Mouse (Mus musculus) small intestine, adult 2 months (tissue): Measurements from ENCODE around the gene Mapkapk5. TPM values are rescaled to one million over a fixed set of nuclear protein-coding genes. Genes with fewer than 3 reads are reported as not detected.

Experiments
- H3K27ac ChIP-seq: fragments of 200-500 bp; 2 replicates; pipeline ENCODE4 v1.5.1; 2012; ENCODE audit warnings: low read depth, low read length, control low read depth, inconsistent platforms; ENCODE audit not compliant: insufficient read depth
- H3K27me3 ChIP-seq: fragments of 200-500 bp; 2 replicates; pipeline ENCODE4 v1.6.1; 2012; ENCODE audit warnings: mild to moderate bottlenecking, moderate library complexity, low read length, inconsistent platforms; ENCODE audit not compliant: control insufficient read depth, insufficient read depth
- H3K36me3 ChIP-seq: fragments of 200-500 bp; 2 replicates; pipeline ENCODE4 v1.6.1; 2012; ENCODE audit warnings: mild to moderate bottlenecking, low read length, control low read depth, inconsistent platforms; ENCODE audit not compliant: control insufficient read depth, insufficient read depth
- H3K4me1 ChIP-seq: fragments of 200-500 bp; 2 replicates; pipeline ENCODE4 v1.6.1; 2012; ENCODE audit warnings: low read length, inconsistent platforms, mixed read lengths; ENCODE audit not compliant: control insufficient read depth, insufficient read depth, insufficient read length
- H3K4me3 ChIP-seq: fragments of 200-500 bp; 2 replicates; pipeline ENCODE4 v1.5.1; 2012; ENCODE audit warnings: low read depth, mild to moderate bottlenecking, control low read depth, inconsistent platforms, low read length, moderate library complexity
- CTCF ChIP-seq: fragments of 200-500 bp; IDR thresholded peaks from 2 replicates; pipeline ENCODE4 v1.5.1; 2012; ENCODE audit warnings: low read depth, mild to moderate bottlenecking, control low read depth, inconsistent platforms, low read length, moderate library complexity, mixed read lengths; ENCODE audit not compliant: insufficient replicate concordance, insufficient read length; ENCODE audit errors: extremely low read depth
- POLR2A ChIP-seq: fragments of 200-500 bp; IDR thresholded peaks from 2 replicates; pipeline ENCODE4 v1.6.1; 2012; ENCODE audit warnings: low read depth, mild to moderate bottlenecking, control low read depth, inconsistent platforms, low read length, moderate library complexity
- WGBS: fragments of 180-500 bp; shearing (Covaris S2); methylation state at CpG from one replicate; pipeline ENCODE4 v1.1.7; 2018; 5-methylcytosine and 5-hydroxymethylcytosine counted together
- polyA plus RNA-seq: library from polyadenylated mRNA; depleted of rRNA; stranded (reverse); fragments of >200 nt; gene quantifications from 2 replicates; pipeline ENCODE4 v1.2.3, GENCODE M21; 2012

Mapkapk5 gene
- polyA plus RNA-seq, 1 experiment = 36.5 TPM

- Histone ChIP-seq H3K36me3 (peaks cover 14% of the 10 kb centered on the region), H3K27ac (no peak overlapping the region), H3K4me1 (peaks cover 3% of the 10 kb centered on the region; the same call in 1 of the 2 replicates), H3K27me3 (no peaks in the 10 kb centered on the region; the same call in 1 of the 2 replicates), H3K4me3 (no peak overlapping the region)
- TF ChIP-seq POLR2A (no peak), CTCF (no peak)
- WGBS = 63% methylated on average over 7 of the region's 7 CpGs
Observed at GRCm38 (mm10) chr5:121541235-121541634, 4.5 kb downstream of the Mapkapk5 start.

DNA sequence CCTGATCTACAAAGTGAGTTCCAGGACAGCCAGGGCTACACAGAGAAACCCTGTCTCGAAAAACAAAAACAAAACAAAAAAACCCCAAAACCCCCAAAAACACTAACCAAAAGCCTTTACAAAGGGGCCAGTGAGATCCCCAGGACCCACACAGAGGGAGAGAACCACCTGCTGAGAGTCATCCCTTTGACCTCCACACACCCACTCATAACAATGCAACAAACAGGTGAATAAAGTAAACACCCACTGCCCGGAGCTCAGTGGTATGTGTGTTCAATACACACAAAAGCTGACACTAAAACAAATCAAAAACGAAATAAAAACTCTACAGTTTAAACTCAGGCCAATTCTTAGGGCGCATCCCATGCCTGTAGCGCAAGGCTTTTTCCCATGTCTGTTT is 5.6 kb downstream of the Mapkapk5 start:
- 83% methylated on average over 5 of the region's 5 CpGs for WGBS
- peaks cover 3% of the 10 kb centered on the region; the same call in 1 of the 2 replicates for H3K4me1 ChIP-seq
- no peak for TF ChIP-seq CTCF
- no peak for TF ChIP-seq POLR2A
- no peak overlapping the region for H3K27ac ChIP-seq
- no peak overlapping the region for H3K4me3 ChIP-seq
- no peaks in the 10 kb centered on the region for H3K27me3 ChIP-seq
- H3K36me3 ChIP-seq = peaks cover 25% of the 10 kb centered on the region

- TF ChIP-seq CTCF (no peak), POLR2A (no peak)
- H3K4me3 ChIP-seq = no peak overlapping the region
- H3K27me3 ChIP-seq = no peaks in the 10 kb centered on the region
- 89% methylated on average over 2 of the region's 2 CpGs for WGBS
- no peaks in the 10 kb centered on the region for H3K4me1 ChIP-seq
- peaks cover 45% of the 10 kb centered on the region for H3K36me3 ChIP-seq
- no peak overlapping the region for H3K27ac ChIP-seq
Observed at GRCm38 (mm10) chr5:121537588-121537987, 8.1 kb downstream of the Mapkapk5 start.

DNA sequence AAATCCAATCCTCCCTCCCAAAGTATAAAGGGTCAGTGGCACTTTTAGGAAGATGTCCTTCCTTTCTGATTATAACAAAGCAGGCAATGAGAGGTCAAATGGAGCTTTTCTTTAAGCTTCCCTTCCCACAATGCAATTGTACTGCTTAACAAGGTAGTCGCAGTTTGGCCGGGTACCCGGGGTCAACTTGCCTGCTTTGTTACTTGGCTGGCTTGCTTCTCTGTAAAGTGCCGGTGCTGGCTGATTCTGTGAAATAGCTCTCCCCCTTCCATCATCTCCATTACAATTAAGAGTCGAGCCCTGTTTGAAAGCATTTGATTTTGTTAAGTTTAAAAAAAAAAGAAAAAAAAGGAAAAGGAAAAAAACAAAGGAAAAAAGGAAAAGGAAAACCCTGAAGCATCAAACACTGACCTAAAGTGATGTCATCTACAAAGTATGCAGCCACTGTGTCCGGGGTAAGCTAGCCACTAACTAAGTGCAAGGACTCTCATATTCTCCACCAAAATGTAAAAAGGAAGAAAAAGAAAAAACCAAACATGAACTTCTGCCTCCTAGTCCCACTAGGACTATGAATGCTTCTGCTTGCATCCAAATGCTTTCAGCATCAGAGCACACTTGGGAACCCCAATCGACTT is 8.7 kb downstream of the Mapkapk5 start:
- Histone ChIP-seq H3K27me3 (no peaks in the 10 kb centered on the region), H3K27ac (no peak overlapping the region), H3K4me3 (no peak overlapping the region), H3K36me3 (peaks cover 50% of the 10 kb centered on the region), H3K4me1 (no peaks in the 10 kb centered on the region)
- WGBS = 78% methylated on average over 7 of the region's 7 CpGs
- no peak for TF ChIP-seq CTCF
- TF ChIP-seq POLR2A = no peak

DNA sequence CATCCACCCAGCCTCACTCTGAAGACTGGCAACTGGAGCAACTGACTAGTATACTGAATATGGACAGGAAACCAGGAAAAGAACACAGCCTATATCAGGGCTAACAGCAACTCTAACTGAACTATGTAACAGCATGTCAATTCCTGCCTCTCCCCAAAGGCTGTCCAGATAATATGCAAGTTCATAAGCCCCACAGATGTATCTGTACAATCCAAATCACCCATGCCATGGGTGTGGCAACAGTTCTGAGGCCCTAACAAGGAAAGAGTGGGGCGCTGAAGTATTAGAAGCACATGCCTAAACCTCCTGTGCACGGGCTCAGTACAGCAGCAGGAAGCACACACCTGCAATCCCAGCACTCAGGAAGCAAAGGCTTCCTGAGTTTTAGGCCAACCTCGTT is 10.6 kb downstream of the Mapkapk5 start:
- Histone ChIP-seq H3K27me3 (no peaks in the 10 kb centered on the region), H3K4me3 (no peak overlapping the region), H3K4me1 (no peaks in the 10 kb centered on the region), H3K36me3 (peaks cover 64% of the 10 kb centered on the region), H3K27ac (no peak overlapping the region)
- WGBS = 70% methylated on average over 3 of the region's 3 CpGs
- TF ChIP-seq CTCF = no peak
- TF ChIP-seq POLR2A = no peak

- 90% methylated on average over 5 of the region's 5 CpGs for WGBS
- Histone ChIP-seq H3K4me3 (no peak overlapping the region), H3K4me1 (no peaks in the 10 kb centered on the region), H3K27ac (no peak overlapping the region), H3K36me3 (peaks cover 68% of the 10 kb centered on the region), H3K27me3 (no peaks in the 10 kb centered on the region)
- peak; percentile 39; the same call in 1 of the 2 replicates for TF ChIP-seq CTCF
- TF ChIP-seq POLR2A = no peak
Observed at GRCm38 (mm10) chr5:121534521-121534920, 11.2 kb downstream of the Mapkapk5 start.

GRCm38 (mm10) chr5:121526961-121527360 is 18.7 kb downstream of the Mapkapk5 start:
- WGBS = 89% methylated on average over 8 of the region's 8 CpGs
- no peak overlapping the region for H3K27ac ChIP-seq
- no peak for TF ChIP-seq CTCF
- no peak for TF ChIP-seq POLR2A
- peaks cover 79% of the 10 kb centered on the region for H3K36me3 ChIP-seq
- no peak overlapping the region for H3K4me3 ChIP-seq
- no peaks in the 10 kb centered on the region for H3K4me1 ChIP-seq
- no peaks in the 10 kb centered on the region for H3K27me3 ChIP-seq

DNA sequence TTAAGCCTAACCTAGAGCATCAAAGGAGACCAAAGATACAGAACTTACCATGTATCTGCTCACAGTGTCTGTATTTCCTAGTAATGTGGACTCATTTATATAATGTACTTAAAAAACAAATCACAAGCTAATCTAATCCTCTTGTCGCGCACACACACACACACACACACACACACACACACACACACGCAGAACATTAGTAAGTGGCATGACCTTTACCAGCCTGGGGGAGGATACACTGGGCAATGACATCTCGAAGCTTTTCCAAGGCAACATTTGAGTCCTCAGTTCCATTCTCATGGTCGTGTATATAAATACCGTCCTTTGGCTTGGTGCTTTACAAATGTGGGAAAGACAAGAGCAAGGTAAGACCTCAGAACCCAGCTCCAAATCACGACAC is 19.2 kb downstream of the Mapkapk5 start:
- no peak for TF ChIP-seq POLR2A
- TF ChIP-seq CTCF = no peak
- peaks cover 80% of the 10 kb centered on the region for H3K36me3 ChIP-seq

More for the DNA sequence above, 19.2 kb downstream of the Mapkapk5 start:
- no peak overlapping the region for H3K27ac ChIP-seq
- WGBS = 92% methylated on average over 7 of the region's 7 CpGs
- H3K4me1 ChIP-seq = no peaks in the 10 kb centered on the region
- H3K27me3 ChIP-seq = no peaks in the 10 kb centered on the region
- H3K4me3 ChIP-seq = no peak overlapping the region
